Mouse (Mus musculus) ovary, adult 18-20 months (tissue): ENCODE measurements around the gene Stk39.

Experiments
- DNase-seq: peaks from one replicate; pipeline ENCODE4 v3.0.0; 2022; ENCODE audit warnings: low spot score, mixed read lengths

The Stk39 gene

GRCm38 (mm10) chr2:68458115-68458514 lies 14.0 kb downstream of the Stk39 start:
- no peak for DNase-seq

GRCm38 (mm10) chr2:68457455-68458032 lies 14.5 kb downstream of the Stk39 start:
- DNase-seq, result no peak

- no peak for DNase-seq
Observed at GRCm38 (mm10) chr2:68456899-68457298, 15.2 kb downstream of the Stk39 start.

- DNase-seq, result peak; percentile 60
Observed at GRCm38 (mm10) chr2:68452379-68452778, 19.7 kb downstream of the Stk39 start.

- no peak for DNase-seq
Observed at GRCm38 (mm10) chr2:68448035-68448434, 24.0 kb downstream of the Stk39 start.

- no peak for DNase-seq
Observed at GRCm38 (mm10) chr2:68443141-68443540, 28.9 kb downstream of the Stk39 start.

GRCm38 (mm10) chr2:68442113-68442717 lies 29.9 kb downstream of the Stk39 start:
- no peak for DNase-seq

- DNase-seq, result no peak
Observed at GRCm38 (mm10) chr2:68439614-68440013, 32.5 kb downstream of the Stk39 start.

- DNase-seq, result no peak
Observed at GRCm38 (mm10) chr2:68437920-68438319, 34.1 kb downstream of the Stk39 start.

GRCm38 (mm10) chr2:68437216-68437615 lies 34.9 kb downstream of the Stk39 start:
- no peak for DNase-seq

- no peak for DNase-seq
Observed at GRCm38 (mm10) chr2:68436305-68436704, 35.8 kb downstream of the Stk39 start.

GRCm38 (mm10) chr2:68435494-68436255 lies 36.4 kb downstream of the Stk39 start:
- DNase-seq, result no peak

GRCm38 (mm10) chr2:68434997-68435396 lies 37.1 kb downstream of the Stk39 start:
- DNase-seq, result no peak

GRCm38 (mm10) chr2:68434576-68434975 lies 37.5 kb downstream of the Stk39 start:
- no peak for DNase-seq

- DNase-seq, result no peak
Observed at GRCm38 (mm10) chr2:68433736-68434312, 38.2 kb downstream of the Stk39 start.

- peak; percentile 25 for DNase-seq
Observed at GRCm38 (mm10) chr2:68432834-68433233, 39.2 kb downstream of the Stk39 start.

GRCm38 (mm10) chr2:68431024-68431962 lies 40.8 kb downstream of the Stk39 start:
- DNase-seq, result no peak

- DNase-seq, result no peak
Observed at GRCm38 (mm10) chr2:68430493-68430892, 41.6 kb downstream of the Stk39 start.

GRCm38 (mm10) chr2:68429436-68429835 lies 42.6 kb downstream of the Stk39 start:
- no peak for DNase-seq

GRCm38 (mm10) chr2:68426977-68427577 lies 45.0 kb downstream of the Stk39 start:
- no peak for DNase-seq

GRCm38 (mm10) chr2:68426074-68426473 lies 46.0 kb downstream of the Stk39 start:
- DNase-seq, result no peak
